Mouse (Mus musculus) intestine, embryonic 15.5 days (tissue): ENCODE measurements around the gene Sytl5. TPM values are rescaled to one million over a fixed set of nuclear protein-coding genes. Genes with fewer than 3 reads are reported as not detected.

ENCODE experiments used
- polyA plus RNA-seq: library from polyadenylated mRNA; unstranded; fragments of >200 nt; fragmentation: Nextera tagmentation; extraction: Ambion mirVana; gene quantifications from 2 replicates; pipeline ENCODE4 v1.2.1, GENCODE M21; 2015

Gene Sytl5
- polyA plus RNA-seq, 1 experiment from 2014 or later: 2.3 TPM

Other genes with a start within 250 kb of the Sytl5 start
- gene Dynlt3, start 222.6 kb upstream of the Sytl5 start, polyA plus RNA-seq: 61.2 and 62.1 TPM in 2 replicates
- not detected in 2 replicates for gene Hypm, start 38.7 kb upstream of the Sytl5 start, polyA plus RNA-seq
- not detected in 2 replicates for gene H2al3, start 35.9 kb upstream of the Sytl5 start, polyA plus RNA-seq
- gene Srpx, start 232.1 kb downstream of the Sytl5 start, polyA plus RNA-seq: 19.9 and 20.8 TPM in 2 replicates